Mouse (Mus musculus) neural tube, embryonic 13.5 days (tissue): ENCODE measurements around the gene Sema3g. TPM values are rescaled to one million over a fixed set of nuclear protein-coding genes. Genes with fewer than 3 reads are reported as not detected.

Source experiments
- ATAC-seq: fragments of 200-750 bp; cut with Nextera tagmentation; 2 replicates; pipeline ENCODE4 v1.8.0; 2017; ENCODE audit warnings: low read depth, mild to moderate bottlenecking, moderate TSS enrichment, moderate library complexity
- H3K27ac ChIP-seq: fragments of 300-500 bp; sonication (generic); replicated peaks from 2 replicates; pipeline ENCODE4 v1.5.1; 2015; ENCODE audit warnings: moderate library complexity, mild to moderate bottlenecking, inconsistent platforms
- H3K27me3 ChIP-seq: fragments of 300-500 bp; sonication (generic); 2 replicates; pipeline ENCODE4 v1.6.1; 2015; ENCODE audit warnings: mild to moderate bottlenecking, inconsistent platforms
- H3K36me3 ChIP-seq: fragments of 300-500 bp; sonication (generic); 2 replicates; pipeline ENCODE4 v1.6.1; 2015; ENCODE audit warnings: mild to moderate bottlenecking, inconsistent platforms
- H3K4me1 ChIP-seq: fragments of 300-500 bp; sonication (generic); replicated peaks from 2 replicates; pipeline ENCODE4 v1.6.1; 2015; ENCODE audit warnings: inconsistent platforms
- H3K4me2 ChIP-seq: fragments of 300-500 bp; sonication (generic); 2 replicates; pipeline ENCODE4 v1.6.1; 2015; ENCODE audit warnings: inconsistent platforms, mild to moderate bottlenecking, moderate library complexity
- H3K4me3 ChIP-seq: fragments of 300-500 bp; sonication (generic); 2 replicates; pipeline ENCODE4 v1.5.1; 2015; ENCODE audit warnings: mild to moderate bottlenecking, inconsistent platforms
- H3K9ac ChIP-seq: fragments of 300-500 bp; sonication (generic); 2 replicates; pipeline ENCODE4 v1.6.1; 2015; ENCODE audit warnings: moderate library complexity, mild to moderate bottlenecking, inconsistent platforms
- H3K9me3 ChIP-seq: fragments of 300-500 bp; sonication (generic); 2 replicates; pipeline ENCODE4 v1.6.1; 2016; ENCODE audit warnings: inconsistent platforms
- WGBS: fragments of 180-500 bp; shearing (Covaris S2); methylation state at CpG from one replicate; pipeline ENCODE4 v1.1.7; 2015; 5-methylcytosine and 5-hydroxymethylcytosine counted together
- polyA plus RNA-seq: library from polyadenylated mRNA; unstranded; fragments of >200 nt; fragmentation: Nextera tagmentation; extraction: Ambion mirVana; gene quantifications from 2 replicates; pipeline ENCODE4 v1.2.1, GENCODE M21; 2015

The Sema3g gene
- polyA plus RNA-seq, 1 experiment from 2014 or later: 1.4 TPM

DNA sequence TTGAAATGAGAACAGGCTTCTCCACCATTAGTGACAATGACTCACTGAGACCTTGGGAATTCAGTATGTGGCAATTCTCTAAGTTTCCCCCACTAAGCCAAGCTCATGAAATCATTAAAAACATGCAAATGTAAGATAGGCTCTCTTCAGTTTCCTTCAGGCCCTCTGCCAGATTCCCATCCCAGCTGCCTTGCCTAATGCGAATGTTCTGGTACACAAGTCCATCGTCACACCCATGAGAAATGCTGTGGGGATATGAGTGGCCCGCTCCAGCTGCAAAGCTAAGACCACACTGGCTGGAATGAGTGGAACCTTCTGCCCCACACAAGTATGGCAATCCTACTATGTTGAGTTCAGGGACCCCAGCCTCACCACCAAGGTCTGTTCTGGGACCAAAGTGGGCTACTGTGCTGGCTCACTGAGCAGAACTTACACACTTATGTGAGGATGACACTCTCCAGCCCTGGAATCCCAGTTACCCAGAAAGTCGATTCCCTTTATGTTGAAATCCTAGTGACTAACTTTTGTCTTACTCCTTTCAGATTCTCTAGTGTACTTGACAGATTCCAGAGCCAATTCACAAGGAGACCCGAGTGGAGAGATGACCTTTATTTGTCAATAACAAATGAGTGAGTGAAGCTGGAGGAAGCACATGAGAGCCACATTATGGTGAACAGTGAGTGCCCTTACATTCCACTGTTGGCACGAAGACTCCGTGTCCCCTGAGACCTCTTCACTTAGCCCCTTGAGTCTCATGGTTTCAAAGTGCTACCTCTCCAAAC lies 19.6 kb downstream of the Sema3g start:
- 84% methylated on average over 7 of the region's 7 CpGs for WGBS
- H3K27me3 ChIP-seq: no peaks in the 10 kb centered on the region
- H3K9ac ChIP-seq: no peak overlapping the region
- no peak overlapping the region for H3K4me3 ChIP-seq
- ATAC-seq: no peak
- 0 out of 2 replicates have a peak, but pooled peaks cover 7% of the 10 kb centered on the region for H3K36me3 ChIP-seq
- peaks cover 3% of the 10 kb centered on the region; the same call in 1 of the 2 replicates for H3K4me1 ChIP-seq
- H3K4me2 ChIP-seq: no peak overlapping the region
- no peaks in the 10 kb centered on the region for H3K9me3 ChIP-seq
- no peak overlapping the region for H3K27ac ChIP-seq

DNA sequence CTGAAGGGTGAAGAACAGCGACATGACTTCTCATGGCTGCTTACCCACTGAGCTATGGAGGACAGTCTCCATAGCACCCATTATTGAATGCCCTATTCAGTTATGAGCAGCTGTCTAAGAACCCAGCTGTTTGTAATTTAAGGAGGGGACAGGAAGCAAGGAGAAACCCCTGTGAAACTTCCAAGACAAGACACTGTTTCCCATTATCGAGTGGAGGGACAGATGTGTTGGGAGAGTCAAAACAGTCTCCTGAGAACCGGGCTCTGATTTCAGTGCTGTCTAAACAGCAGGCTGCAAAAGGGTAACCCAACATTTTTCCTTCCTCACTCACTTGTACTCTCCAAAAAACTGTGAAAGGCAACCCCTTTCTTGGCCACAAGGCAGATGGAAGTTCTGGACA lies 22.9 kb downstream of the Sema3g start:
- WGBS: 70% methylated on average over 3 of the region's 3 CpGs
- Histone ChIP-seq H3K4me1 (no peaks in the 10 kb centered on the region), H3K9ac (no peak overlapping the region), H3K9me3 (no peaks in the 10 kb centered on the region), H3K4me2 (no peak overlapping the region), H3K27me3 (no peaks in the 10 kb centered on the region), H3K4me3 (no peak overlapping the region), H3K36me3 (0 out of 2 replicates have a peak, but pooled peaks cover 7% of the 10 kb centered on the region), H3K27ac (no peak overlapping the region)
- ATAC-seq: no peak

DNA sequence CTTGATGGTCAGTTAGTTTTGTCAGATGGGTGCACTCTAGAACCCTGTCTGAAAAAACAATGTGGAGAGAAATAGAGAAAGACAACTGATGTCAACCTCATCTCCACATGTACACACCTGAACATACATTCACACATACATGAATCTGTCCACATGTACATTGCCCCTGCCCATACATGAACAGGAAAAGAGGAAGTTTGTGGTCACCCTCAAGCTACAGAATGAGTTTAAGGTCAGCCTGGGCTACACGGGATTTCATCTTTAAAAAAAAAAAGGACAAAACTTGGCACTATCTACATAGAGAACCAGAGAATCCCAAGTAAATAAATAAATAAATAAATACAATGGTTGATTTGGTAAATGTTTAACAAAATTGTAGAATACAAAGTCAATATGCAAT lies 27.1 kb downstream of the Sema3g start:
- no peak for ATAC-seq
- no peak overlapping the region for H3K4me3 ChIP-seq
- H3K4me1 ChIP-seq: peaks cover under 1% of the 10 kb centered on the region
- H3K36me3 ChIP-seq: no peaks in the 10 kb centered on the region
- H3K9ac ChIP-seq: no peak overlapping the region
- H3K27ac ChIP-seq: no peak overlapping the region
- no peaks in the 10 kb centered on the region for H3K9me3 ChIP-seq
- whole genome bisulfite sequencing: 83% methylated on average over 1 of the region's 1 CpGs
- H3K4me2 ChIP-seq: no peak overlapping the region
- no peaks in the 10 kb centered on the region for H3K27me3 ChIP-seq

DNA sequence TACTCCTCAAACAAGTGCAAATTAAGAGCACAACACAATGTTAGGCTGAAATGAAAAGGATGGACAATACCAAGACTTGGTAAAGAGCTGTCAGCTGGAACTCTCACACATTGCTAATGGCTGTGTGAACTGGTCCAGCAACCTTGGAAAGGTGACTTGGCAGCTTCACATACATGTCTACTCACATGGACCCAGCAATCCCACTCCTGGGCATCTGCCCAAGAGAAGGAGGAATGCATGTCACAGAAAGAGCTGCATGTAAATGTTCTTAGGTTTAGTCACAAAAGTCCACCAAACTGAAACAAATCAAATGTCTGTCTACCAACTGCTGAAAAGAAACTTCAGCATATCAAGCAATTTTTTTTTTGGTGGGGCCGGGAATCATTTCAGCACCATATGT lies 28.3 kb downstream of the Sema3g start:
- no peaks in the 10 kb centered on the region for H3K9me3 ChIP-seq
- no peak overlapping the region for H3K4me2 ChIP-seq
- no peaks in the 10 kb centered on the region for H3K27me3 ChIP-seq
- no peak for ATAC-seq
- no peak overlapping the region for H3K4me3 ChIP-seq
- 87% methylated on average over 1 of the region's 1 CpGs for WGBS
- H3K27ac ChIP-seq: no peak overlapping the region
- peaks cover 8% of the 10 kb centered on the region for H3K4me1 ChIP-seq
- no peaks in the 10 kb centered on the region for H3K36me3 ChIP-seq
- H3K9ac ChIP-seq: no peak overlapping the region

DNA sequence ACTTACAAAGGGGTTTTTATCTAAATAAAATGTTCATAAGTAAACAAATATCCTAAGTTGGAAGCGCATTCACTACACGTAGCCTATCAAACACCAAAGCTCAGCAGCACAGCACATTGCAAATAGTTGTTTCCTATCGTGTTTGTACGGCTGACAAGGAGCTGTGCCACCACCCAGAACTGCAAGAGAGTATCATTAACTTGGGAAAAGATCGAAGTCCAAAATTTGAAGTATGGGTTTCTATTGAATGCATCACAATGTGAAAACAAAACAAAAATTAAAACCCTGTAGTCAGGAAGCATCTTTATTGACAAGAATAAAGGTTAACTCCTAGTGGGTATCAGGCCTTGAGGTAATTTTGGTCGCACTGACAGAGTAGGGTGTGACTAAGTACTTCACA lies 30.7 kb downstream of the Sema3g start:
- Histone ChIP-seq H3K9ac (no peak overlapping the region), H3K36me3 (peaks cover 9% of the 10 kb centered on the region), H3K27ac (no peak overlapping the region), H3K27me3 (no peaks in the 10 kb centered on the region), H3K4me3 (no peak overlapping the region), H3K9me3 (no peaks in the 10 kb centered on the region), H3K4me2 (no peak overlapping the region), H3K4me1 (peaks cover 23% of the 10 kb centered on the region)
- no peak for ATAC-seq
- 91% methylated on average over 6 of the region's 6 CpGs for WGBS

DNA sequence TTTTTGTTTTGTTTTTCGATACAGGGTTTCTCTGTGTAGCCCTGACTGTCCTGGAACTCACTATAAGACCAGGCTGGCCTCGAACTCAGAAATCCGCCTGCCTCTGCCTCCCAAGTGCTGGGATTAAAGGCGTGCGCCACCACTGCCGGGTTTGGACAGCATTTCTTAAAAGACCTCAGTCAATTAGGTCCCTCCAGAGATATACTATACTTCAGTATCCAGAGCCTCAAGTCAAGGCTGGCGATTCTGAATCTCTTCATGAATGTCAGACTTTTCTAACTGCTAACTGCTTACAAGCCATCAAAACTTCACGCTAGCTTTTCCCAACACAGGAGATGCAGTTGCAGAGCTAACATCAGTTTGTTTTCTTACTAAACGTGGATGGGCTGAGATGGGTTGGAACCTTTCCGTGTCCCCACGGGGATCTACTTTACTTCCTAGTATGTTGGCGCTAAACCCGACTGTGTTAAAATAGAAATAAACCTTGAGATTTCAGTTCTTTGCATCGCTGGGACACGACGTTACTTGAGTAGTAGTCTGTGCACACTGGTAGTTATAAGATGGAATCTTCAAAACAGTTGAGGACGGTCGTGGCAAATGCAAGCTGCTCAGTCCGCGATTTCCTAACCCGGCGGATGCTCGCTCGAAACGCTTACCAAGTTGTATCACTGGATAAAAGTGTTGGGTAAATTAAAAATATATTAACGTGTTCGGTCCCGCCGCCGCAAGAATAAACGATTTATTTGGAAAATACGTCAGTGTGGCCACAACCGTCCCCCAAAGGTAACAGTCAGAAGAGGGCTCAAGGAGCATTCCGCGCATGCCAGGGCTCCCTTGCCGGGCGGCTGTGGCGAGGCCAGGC lies 32.8 kb downstream of the Sema3g start:
- peak overlapping the region; percentile 65 for H3K4me2 ChIP-seq
- H3K9me3 ChIP-seq: no peaks in the 10 kb centered on the region
- 20% methylated on average over 38 of the region's 38 CpGs for WGBS
- H3K36me3 ChIP-seq: peaks cover 29% of the 10 kb centered on the region
- peak overlapping the region; percentile 98 for H3K4me3 ChIP-seq
- no peaks in the 10 kb centered on the region for H3K27me3 ChIP-seq
- peak overlapping the region; percentile 95 for H3K27ac ChIP-seq
- ATAC-seq: peak; percentile 18; the same call in 1 of the 2 replicates
- H3K4me1 ChIP-seq: peaks cover 23% of the 10 kb centered on the region
- peak overlapping the region; percentile 97 for H3K9ac ChIP-seq

DNA sequence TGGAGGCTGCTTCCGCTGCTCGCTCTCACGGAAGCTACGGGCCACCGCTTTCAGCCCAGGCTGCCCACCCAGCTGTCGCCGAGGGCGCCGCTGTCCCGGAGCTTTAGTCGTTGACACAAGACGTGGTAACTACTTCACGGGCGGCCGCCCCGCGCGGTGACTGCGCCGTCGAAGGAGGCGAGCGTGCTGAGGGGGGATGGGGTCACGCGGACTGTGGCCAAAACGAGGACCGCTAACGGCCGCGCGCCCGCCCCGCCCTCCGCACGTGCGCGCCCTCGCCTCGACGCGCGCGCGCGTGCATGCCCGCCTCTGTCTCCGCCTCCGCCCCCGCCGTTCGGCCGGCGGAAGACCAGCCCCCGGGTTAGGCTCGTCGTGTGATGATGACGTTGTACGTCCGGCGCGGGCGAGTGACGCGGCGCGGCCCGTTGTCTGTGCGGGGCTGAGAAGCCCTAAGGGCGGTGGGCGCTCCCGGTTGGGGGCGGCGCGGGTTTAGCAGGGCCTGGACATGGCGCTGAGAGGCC lies 33.5 kb downstream of the Sema3g start, which contains the start of the genes Phf7 and Bap1:
Phf7 (minus strand) TSS at position 234 of the 521 bp plus-strand sequence.
Bap1 (plus strand) TSS at position 367 of the 521 bp plus-strand sequence.
- Histone ChIP-seq H3K36me3 (peaks cover 36% of the 10 kb centered on the region), H3K9ac (peak within 1 kb of the TSS; percentile 97), H3K9me3 (no peaks in the 10 kb centered on the region), H3K4me3 (peak within 1 kb of the TSS; percentile 98), H3K4me2 (peak within 1 kb of the TSS; percentile 91), H3K27me3 (no peaks in the 10 kb centered on the region), H3K27ac (peak within 1 kb of the TSS; percentile 95), H3K4me1 (peaks cover 23% of the 10 kb centered on the region)
- under 1% methylated on average over 75 of the region's 75 CpGs for WGBS
- peak; percentile 91 for ATAC-seq

DNA sequence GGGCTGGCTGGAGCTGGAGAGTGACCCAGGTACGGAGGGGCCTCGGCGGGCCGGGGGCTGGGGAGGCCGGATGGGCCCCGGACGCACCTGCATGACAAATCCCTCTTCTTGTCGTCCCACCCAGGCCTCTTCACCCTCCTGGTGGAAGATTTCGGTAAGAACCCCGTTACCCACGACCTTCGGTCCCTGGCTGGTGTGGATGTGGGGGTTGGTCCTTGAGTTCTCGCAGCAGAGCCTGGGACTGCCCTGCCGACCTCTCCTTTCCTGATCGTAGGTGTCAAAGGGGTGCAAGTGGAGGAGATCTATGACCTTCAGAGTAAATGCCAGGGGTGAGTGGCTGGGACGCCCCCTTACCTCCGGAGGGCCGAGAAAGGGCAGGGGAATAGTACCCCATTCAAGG lies 34.0 kb downstream of the Sema3g start:
- no peak for ATAC-seq
- H3K4me3 ChIP-seq: peak overlapping the region; percentile 98
- no peaks in the 10 kb centered on the region for H3K27me3 ChIP-seq
- H3K36me3 ChIP-seq: peaks cover 41% of the 10 kb centered on the region
- H3K27ac ChIP-seq: peak overlapping the region; percentile 95
- H3K4me2 ChIP-seq: peak overlapping the region; percentile 91
- H3K9me3 ChIP-seq: no peaks in the 10 kb centered on the region
- peaks cover 23% of the 10 kb centered on the region for H3K4me1 ChIP-seq
- WGBS: under 1% methylated on average over 18 of the region's 18 CpGs
- H3K9ac ChIP-seq: peak overlapping the region; percentile 97

DNA sequence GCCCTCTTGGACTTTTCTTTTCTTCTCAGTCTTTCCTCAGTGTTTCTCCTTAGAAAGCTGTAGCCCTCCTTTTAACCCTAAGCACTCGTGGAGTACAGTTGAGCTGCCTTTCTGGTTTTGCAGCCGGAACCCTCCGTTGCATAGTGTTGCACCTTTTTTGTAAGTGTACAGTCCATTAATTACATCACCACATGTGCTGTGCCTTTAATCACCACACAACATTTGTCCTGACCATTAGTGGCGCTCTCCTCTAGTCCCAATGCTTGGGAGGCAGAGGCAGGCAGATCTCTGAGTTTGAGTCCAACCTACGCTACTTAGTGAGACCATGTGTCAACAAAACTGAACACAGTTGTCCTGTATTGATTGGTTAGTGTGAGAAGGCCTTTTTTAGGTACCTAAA lies 34.4 kb downstream of the Sema3g start:
- Histone ChIP-seq H3K9ac (peak overlapping the region; percentile 97), H3K4me2 (peak overlapping the region; percentile 91), H3K4me3 (peak overlapping the region; percentile 98), H3K9me3 (no peaks in the 10 kb centered on the region), H3K36me3 (peaks cover 46% of the 10 kb centered on the region), H3K4me1 (peaks cover 23% of the 10 kb centered on the region), H3K27ac (no peak overlapping the region), H3K27me3 (no peaks in the 10 kb centered on the region)
- no peak for ATAC-seq
- 88% methylated on average over 5 of the region's 5 CpGs for WGBS

DNA sequence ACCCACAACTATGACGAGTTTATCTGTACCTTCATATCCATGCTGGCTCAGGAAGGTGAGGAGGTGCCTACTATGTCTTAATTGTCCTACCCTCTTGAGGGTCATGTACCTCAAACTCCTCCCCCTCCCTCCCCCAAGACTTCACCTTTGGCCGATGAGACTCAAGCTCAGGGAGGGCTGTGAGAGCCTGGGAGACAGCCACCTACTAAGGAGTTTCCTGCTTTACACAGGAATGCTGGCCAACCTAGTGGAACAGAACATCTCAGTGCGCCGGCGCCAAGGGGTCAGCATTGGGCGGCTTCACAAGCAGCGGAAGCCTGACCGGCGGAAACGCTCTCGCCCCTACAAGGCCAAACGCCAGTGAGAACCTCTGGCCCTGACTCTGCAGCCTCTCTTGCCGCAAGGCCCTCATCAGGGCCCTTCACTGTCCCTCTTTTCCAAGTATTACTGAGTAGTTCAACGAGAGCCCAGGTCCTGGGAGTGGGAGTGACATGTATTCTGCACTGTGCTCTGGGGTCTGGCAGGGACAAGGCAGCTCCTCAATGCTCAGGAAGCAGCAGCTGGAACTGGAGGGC lies 40.9 kb downstream of the Sema3g start:
- peaks cover 88% of the 10 kb centered on the region for H3K36me3 ChIP-seq
- H3K4me2 ChIP-seq: no peak overlapping the region
- no peaks in the 10 kb centered on the region for H3K4me1 ChIP-seq
- no peak overlapping the region for H3K27ac ChIP-seq
- 96% methylated on average over 14 of the region's 14 CpGs for WGBS
- no peaks in the 10 kb centered on the region for H3K9me3 ChIP-seq
- H3K9ac ChIP-seq: no peak overlapping the region
- no peak for ATAC-seq
- no peak overlapping the region for H3K4me3 ChIP-seq
- H3K27me3 ChIP-seq: no peaks in the 10 kb centered on the region

DNA sequence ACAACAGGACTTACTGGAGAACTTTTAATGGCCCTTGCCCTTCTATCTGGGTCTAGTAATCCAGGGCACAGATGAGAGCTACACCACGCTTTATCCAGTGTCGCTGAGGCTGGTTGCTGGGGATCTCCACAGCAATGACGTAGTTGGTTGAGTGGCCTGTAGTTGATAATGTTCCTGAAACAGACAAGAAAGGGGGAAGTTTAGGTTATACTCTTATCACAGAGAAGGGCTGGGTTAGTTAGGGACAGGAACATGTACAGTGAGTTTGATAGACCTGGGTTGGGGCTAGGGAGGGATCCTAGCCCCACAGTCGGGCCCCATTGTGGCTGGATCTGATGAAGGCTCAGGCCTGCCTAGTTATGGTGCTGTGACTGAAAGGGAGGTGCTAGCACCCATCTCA lies 42.7 kb downstream of the Sema3g start:
- no peak overlapping the region for H3K4me3 ChIP-seq
- H3K4me2 ChIP-seq: no peak overlapping the region
- H3K36me3 ChIP-seq: peaks cover 70% of the 10 kb centered on the region
- no peaks in the 10 kb centered on the region for H3K4me1 ChIP-seq
- ATAC-seq: no peak
- no peak overlapping the region for H3K27ac ChIP-seq
- no peak overlapping the region for H3K9ac ChIP-seq
- no peaks in the 10 kb centered on the region for H3K27me3 ChIP-seq
- H3K9me3 ChIP-seq: no peaks in the 10 kb centered on the region
- 94% methylated on average over 4 of the region's 4 CpGs for WGBS

DNA sequence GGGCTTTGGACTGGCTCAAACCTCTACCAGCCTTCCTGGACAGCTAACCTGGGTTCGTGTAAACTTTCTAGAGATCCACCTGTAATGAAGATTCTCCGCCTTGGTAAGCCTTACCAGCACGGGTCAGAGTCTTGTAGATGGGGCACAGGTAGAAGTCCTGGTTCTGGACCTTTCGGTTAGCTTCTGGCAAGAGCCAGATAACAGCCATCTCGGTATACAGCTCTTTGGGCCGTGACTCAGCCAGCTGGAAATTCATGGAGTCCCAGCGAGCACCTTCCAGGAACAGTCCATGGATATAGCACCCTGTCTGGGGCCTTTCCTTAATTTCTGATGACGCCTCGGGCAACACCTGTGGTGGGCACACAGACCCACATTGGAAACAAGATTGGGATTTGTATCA lies 43.3 kb downstream of the Sema3g start:
- Histone ChIP-seq H3K4me1 (no peaks in the 10 kb centered on the region), H3K27me3 (no peaks in the 10 kb centered on the region), H3K27ac (no peak overlapping the region), H3K9me3 (no peaks in the 10 kb centered on the region), H3K36me3 (peaks cover 64% of the 10 kb centered on the region), H3K4me2 (no peak overlapping the region), H3K9ac (no peak overlapping the region), H3K4me3 (no peak overlapping the region)
- ATAC-seq: no peak
- 97% methylated on average over 9 of the region's 9 CpGs for WGBS
